Mouse (Mus musculus) heart, postnatal 0 days (tissue): Measurements from ENCODE around the gene Prkcb.

Experiments
- CTCF ChIP-seq: IDR thresholded peaks from 2 replicates; pipeline ENCODE4 v1.5.1; 2016; ENCODE audit warnings: antibody characterized with exemption, control low read depth, low read depth
- EP300 ChIP-seq: IDR thresholded peaks from 2 replicates; pipeline ENCODE4 v1.6.1; 2016; ENCODE audit warnings: antibody characterized with exemption, low read depth

GRCm38 (mm10) chr7:122566011-122566410 lies 277.5 kb downstream of the Prkcb start:
- no peak for TF ChIP-seq CTCF
- no peak for TF ChIP-seq EP300
